Mouse (Mus musculus) thymus, adult 18-20 months (tissue): ENCODE results near the gene Tuft1.
A peak's percentile ranks its signal among the peaks of the same experiment; 100 is the strongest.

Experiments
- DNase-seq, 2 experiments: peaks; one replicate each; pipeline ENCODE4 v3.0.0; 2022; ENCODE audit warnings: mixed read lengths in 2 of 2

Tuft1 gene

DNA sequence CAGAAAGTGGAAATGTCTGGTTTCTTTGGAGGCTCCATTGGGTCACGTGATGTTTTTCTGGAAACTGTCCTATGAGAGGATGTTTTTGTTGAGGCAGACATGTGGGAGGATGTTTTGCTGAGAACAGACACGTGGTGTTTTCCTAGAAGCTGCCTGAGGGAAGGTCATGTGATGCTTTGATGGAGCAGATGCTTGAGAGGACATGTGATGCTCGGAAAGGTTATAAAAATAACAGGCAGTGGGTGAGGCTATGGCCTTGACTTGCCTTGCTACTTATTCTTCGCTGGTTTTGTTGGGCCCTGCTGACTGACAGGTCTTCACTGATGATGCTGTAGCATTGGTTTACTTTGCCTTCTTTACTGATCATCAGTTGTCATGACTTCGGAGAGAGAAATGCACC, 67.6 kb downstream of the Tuft1 start:
- DNase-seq, result no peak

DNA sequence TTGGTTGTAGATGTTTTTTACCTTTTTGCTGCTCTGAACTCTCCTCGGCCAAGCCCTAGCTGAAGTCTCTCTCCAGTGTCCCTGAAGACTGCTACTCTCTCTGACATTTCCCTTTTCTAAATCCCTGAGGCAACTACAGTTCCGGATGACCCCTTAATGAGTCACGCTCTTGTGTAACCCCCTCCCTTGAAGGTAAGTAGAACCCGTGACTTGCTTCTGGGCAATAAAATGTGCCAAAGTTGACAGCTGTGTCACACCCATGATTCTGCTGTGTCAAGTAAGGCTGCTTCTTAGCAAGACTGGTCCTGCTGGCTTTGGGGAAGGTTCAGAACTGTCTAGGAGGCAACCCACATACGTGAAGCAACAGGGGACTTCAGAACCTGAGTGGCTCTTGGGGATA, 70.7 kb downstream of the Tuft1 start:
- DNase-seq, result no peak

DNA sequence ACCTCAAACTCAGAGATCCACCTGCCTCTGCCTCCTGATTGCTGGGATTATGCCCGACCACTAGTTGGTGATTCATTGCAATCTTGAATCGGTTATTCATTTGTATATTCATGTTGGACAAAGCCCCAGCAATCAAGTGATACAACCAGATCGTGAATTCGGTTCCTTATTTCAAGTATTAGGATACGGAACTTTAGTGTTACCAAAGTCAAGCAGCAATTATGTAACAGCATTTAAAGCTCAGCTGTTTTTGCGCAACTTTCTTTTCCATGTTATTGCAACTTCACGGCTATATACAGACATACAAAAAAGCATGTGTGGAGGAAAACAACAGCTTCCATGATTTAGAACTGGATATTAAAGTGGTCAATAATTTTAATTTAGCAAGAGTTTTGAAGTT, 75.7 kb downstream of the Tuft1 start:
- DNase-seq, result no peak

DNA sequence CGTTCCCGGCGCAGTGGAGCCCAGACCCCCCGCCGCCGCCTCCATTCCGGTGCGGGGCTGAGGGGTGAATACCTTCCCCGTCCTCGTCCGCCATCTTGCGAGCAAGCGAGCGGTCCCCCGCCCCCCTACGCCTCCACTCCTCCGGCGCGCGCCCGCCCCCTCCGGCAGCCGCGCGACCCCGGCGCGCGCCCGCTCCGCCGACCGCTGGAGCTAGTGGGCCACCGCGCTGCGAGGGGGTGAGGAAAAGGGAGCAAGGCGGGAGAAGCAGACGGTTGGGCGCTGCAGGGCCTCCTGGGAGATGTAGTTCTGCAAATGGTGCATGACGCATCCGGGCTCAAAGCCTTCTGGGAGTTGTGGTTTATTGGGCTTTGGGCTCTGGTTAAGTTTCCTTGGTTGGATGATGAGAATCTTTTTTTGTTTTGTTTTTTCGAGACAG, 76.2 kb downstream of the Tuft1 start, which contains the start of gene Snx27:
Gene Snx27, minus strand, starts transcription at position 261 of the 436 bp plus-strand sequence.
- DNase-seq, result peak; percentile 92 to 93

DNA sequence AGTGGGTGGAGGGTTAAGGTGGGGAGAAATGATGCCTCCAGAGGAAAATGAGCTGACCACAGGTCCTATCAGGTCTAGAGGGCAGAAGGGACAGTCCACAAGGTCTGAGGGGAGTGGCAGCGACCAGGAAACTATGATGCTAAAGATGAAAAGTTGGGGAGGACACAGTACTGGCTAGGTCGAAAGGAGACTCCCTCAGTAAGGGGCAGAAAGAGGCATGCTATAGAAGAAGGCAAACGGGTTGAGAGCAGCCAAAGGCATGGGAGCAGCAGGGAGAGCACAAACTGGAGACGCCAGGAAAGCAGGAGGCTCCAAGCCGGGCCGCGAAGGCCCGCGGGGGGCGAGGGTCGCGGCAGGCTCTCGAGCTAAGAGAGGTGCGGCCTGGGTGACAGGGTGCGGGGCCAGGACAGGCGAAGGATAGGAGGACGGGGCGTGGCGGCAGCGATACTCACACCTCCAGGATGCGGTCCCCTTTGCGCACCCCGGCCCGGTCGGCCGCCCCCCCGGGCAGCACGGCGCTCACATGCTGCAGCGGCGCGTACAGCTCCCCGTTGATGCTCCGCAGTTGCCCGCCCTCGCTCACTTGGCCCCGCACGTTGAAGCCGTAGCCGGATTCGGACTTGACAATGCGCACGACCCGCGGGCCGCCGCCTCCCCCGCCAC, 76.7 kb downstream of the Tuft1 start:
- no peak for DNase-seq

DNA sequence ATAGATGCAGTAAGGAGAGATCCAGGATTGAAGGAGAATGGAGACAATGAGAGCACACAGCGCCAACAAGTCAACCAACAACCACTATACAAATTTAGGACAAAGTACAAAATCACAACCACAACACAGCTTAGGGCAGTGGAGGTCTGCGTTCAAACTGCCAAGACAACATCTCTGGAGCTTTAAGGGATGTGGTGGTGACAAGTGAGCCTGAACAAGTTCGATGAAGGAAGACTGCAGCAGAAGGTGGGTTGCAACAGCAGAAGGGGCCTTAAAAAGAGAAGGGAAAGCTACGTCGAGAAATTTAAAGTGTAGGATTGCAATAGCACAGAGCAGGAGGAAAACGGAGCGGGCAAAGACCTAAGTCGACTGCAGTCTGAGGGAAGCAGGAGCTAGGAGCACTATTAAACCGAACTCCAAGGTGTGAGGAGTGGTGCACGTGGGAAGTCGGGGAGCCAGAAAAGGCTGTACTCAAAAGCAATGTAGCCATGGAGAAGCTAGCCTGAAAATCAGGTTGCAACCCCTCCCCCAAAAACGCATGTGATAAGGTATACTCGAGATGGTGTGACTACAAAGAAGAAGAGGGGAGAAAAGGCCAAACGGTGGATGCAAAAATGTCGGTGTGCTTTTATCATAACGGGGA, 77.4 kb downstream of the Tuft1 start:
- DNase-seq, result peak; percentile 2 to 10

DNA sequence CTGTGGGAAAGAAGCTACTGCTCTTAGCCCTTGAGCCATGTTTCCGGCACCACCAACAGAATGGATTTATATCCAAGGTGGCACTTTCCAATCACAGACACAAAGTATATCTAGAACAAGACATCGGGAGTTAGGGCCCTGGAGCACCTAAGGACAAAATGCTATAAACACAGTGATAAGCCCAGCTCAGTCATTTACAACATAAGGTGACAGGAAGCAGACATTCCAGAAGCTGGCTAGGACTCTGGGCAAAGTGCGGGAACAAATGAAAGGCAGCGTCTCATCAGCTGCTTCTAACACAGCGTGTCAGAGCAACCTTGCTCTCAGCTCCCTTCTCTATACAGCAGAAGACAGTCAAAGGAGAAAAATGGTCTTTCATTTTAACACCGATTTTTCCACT, 84.2 kb downstream of the Tuft1 start:
- no peak for DNase-seq

DNA sequence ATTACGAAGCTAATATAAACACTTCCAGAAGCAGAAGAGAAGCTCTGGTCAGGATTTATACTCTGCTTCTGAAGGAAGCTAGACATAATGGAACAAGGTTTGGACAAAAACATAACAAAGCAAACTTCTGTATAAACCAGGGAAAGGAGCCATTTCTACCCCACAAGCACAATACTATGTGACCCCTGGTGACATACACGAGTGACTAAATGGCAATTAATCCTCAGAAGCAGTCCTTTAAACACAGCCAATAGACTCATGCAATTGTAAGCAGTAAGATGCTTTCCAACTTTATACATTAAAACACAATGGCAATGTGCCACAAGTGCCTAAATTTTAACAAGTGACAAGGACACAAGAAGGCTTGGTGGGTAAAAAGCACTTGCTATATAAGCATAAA, 91.4 kb downstream of the Tuft1 start:
- DNase-seq, result no peak

DNA sequence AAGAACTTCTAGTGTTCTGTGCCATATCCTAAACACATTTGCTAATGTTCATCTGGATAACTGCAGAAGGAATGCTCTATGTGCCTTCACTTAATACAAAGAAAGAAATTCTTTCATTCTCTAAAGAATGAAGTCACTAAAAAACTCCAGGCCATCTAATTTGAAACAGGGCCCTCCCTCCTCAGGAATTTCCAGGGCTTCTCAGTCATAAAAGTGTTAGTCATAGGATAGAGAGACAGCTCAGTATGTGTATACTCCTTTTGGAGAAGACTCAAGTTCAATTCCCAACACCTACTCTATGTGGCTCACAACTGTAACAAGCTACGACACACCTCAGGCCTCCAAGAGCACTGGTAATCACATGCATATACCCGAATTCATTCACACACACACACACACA, 93.1 kb downstream of the Tuft1 start:
- DNase-seq, result no peak

DNA sequence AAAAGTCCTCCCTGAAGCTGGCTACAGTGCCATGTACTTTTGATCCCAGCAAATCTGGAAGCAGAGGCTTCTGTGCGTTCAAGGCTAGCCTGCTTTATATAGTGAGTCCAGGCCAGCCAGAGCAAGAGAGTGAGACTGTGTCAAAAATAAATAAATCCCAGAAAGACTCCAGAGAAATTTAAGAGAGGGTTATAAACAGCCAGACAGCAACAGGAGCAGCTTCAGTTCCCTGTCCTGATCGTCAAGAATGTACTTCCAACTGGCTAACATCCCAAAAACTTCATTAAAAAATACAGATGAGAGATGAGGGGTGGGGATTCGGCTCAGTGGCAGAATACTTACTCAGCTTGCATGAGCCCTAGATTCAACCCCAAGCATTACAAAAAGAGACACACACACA, 93.5 kb downstream of the Tuft1 start:
- DNase-seq, result no peak

DNA sequence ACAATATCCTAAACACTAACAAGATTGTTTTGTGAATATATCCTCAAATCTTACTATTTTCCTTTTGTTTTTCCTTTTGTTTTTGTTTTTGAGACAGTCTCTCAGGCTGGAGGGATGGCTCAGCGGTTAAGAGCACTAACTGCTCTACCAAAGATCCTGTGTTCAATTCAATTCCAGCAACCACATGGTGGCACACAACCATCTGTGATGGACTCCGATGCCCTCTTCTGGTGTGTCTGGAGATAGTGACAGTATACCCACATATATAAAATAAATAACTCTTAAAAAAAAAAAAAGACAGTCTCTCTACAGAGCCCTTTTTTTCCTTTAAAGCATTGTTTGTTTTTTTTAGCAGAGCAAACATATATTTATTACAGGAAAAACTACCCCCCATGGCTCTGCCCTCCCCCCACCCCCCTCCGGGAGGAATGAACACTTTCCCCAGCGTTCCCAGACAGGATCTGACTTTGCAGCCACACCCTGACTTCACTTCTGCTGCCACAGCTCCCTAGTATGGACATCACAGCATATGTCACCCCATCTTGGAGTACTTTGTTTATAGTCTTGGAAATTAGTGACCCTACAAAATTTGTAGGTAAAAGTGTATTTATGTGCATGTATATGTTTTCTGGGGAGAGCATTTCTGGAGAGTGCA, 94.2 kb downstream of the Tuft1 start:
- DNase-seq, result no peak

DNA sequence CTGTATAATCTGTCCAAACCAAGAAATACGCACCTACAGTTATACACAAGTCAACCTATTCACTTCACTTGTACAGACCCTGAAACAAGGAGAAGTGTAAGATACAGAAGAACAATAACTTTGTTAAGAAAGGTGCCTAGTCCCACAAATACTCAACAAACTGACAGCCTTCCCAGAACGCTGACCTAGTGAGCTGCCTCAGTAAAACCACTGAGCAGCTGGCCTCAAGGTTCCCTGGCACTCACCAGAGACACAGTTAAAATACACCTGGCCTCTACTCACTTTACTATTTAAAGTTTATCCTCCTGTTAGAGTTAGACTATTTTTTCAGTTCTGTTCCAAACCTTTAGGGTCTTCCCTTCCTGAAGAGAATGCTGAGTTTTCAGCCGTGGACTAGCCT, 95.5 kb downstream of the Tuft1 start:
- no peak for DNase-seq
